Mouse (Mus musculus): ENCODE measurements at regions not wholly inside any gene's neighbourhood (a gene's known extent, or its start where the extent isn't known, plus 50 kb on each side); places are given as distances from the start of the nearest gene placed in this dataset.

DNA sequence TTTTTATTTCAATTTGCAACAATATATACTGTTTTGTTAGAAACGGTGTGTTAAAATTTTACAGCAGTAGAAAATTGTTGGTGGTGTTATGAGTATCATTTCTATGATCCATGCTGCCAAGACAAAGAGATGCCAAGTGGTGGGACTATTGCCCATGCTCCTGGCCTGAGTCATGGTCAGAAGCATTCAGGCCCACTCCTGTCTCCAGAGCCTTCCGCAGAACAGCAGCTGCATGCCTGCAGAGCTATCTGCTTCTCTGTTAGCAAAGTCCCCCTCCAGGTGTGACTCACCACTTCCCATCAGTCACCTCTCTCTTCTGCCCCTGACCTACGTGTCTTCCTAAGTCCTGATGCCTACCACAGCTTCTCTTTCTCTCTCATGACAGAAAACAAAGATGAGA lies 134.2 kb upstream of the Adra1d start:
- TF ChIP-seq EP300 (IDR thresholded peaks at IDR 0.05; ENCODE audit: low read depth): no peak
- TF ChIP-seq CTCF (IDR thresholded peaks at IDR 0.05; ENCODE audit: low read depth): no peak
